Mouse (Mus musculus) adipocyte (in vitro differentiated cells): Measurements from ENCODE around the gene Ksr2.
"Not testable (repeated sequence)": the region's sequence is repeated elsewhere in the genome, so short reads cannot be mapped to it uniquely, and the experiment has no call there.

Experiments
- DNase-seq: peaks from one replicate; pipeline ENCODE4 v3.0.0-alpha.2; 2016; ENCODE audit warnings: low spot score

Ksr2 gene

DNA sequence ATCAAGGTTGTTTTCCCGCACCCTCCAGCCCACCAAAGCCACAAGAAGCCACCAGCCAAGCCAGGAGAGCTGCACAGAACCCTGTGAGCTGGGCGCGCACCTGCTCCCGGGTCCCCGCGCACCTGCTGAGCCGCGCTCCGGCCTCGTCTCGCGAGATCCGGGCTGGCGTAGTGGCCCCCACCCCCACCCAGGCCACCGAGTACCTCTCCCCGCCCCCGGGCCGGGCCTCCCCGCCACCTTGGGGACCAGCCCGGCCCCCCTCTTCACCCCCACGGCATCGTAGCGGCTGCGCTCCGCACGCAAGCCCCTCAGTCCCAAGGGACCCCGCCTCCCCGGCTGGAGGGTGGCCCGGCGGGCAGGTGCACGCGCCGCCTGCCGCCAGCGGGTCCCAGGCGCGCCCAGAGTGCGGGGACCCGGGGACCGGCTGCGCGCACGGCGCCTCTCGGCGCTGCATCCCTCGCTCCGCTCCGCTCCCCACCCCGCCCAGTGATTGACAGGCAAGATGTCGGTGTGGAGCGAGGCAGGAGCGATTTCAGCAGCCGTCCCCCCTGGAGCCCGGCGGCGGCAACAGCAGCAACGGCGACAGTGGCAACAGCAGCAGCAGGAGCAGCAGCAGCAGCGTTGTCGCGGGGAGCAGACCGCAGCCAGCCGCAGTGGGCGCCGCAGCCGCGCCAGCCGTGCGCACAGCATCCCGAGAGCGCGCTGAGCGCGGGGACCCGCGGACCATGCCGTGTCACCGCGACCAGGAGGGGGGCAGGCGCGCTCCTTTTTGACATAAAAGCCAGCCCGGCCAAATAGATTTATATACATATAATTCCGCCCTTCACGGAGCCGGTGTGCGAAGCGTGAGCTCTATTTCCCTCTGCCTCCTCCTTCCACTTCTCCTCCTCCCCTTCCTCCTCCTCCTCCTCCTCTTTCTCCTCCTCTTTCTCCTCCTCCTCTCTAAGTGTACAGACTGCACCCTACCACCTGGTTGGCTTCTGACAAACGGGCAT is at the start of gene Ksr2:
Gene Ksr2 (plus strand): TSS at position 494 of the 995 bp plus-strand sequence.
- DNase-seq: no peak

DNA sequence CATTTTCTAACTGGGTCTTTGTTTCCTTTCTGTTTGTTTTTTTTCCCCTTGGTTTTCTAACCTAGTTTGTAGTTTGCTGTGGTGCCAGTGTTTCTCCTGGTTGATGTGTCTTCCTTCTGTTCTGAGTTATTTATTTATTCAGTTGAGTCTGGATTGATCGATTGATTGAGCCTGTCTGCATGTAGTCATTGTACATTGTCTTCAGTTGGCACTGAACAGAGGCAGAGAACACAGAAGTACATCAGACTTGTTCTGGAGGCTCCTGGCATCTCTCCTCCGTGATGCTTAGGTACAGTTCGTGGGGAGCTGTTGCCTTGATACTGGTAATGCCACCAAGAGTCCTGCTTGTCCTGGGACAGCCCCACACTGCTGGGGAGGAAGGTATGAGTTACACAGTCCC is 49.0 kb upstream of the Ksr2 start:
- no peak for DNase-seq

DNA sequence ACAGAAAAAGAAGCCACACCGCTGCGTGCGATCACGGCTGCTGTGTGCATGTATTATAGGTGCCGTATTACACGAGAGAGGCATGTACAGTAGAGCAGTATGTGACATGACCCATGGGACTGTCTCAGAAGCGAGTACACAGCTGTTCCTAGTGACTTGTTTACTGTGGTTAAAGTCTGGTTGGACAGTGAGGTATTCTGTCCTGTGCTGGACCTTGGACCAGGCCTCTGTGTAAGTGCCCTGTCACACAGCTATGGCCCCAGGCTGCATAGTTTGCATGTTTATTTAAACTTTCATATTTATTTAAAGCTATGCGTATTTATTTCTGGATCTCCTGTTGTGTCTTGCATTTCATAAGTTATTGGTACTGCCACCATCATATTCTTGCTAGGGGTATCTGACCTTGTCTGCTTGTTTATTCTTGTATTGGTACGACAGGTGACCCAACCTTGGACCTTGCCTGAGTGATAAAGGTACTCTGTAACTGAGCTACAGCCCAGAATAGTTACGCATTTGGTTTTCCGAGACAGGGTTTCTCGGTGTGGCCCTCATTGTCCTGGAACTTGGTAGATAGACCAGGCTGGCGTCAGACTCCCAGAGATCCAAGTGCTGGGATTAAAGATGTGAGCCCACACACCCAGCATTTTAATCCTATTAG is 47.8 kb upstream of the Ksr2 start:
- no peak for DNase-seq

GRCm38 (mm10) chr5:117367206-117367605 is 46.6 kb upstream of the Ksr2 start:
- DNase-seq: no peak

DNA sequence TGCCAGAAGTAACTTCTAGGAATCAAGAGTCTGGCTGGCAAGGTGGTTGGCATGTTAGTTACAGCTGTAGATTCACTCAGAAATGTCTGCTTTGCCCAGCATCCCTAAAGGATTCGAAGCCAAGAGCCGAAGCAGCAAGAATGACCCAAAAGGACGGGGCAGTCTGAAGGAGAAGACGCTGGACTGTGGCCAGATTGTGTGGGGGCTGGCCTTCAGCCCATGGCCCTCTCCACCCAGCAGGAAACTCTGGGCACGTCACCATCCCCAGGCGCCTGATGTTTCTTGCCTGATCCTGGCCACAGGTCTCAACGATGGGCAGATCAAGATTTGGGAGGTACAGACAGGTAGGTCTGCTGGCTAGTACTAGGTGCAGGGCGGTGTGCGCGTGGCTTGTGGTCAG is 43.2 kb upstream of the Ksr2 start:
- no peak for DNase-seq

DNA sequence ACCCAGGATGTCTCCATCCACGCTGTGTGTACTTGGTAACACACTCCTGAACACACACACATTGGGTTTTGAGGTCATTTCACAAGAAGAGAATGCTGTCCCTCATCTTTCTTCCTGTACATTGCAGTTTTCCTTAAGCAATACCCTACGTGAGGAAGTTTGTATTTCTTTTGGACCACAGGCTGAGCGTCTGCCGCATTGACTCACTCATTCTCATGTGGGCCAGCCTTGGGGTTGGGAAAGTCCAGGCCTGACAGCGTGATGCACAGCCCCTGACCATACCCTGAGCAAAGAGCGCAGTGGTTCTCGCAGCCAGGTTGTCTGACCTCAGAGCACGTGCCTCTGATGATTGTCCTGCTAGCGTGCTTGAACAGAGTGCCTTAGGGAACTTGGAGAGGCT is 40.4 kb upstream of the Ksr2 start:
- DNase-seq: no peak

GRCm38 (mm10) chr5:117374372-117375049 is 39.3 kb upstream of the Ksr2 start:
- peak; percentile 17 for DNase-seq

- no peak for DNase-seq
These were observed 37.5 kb upstream of the Ksr2 start for GRCm38 (mm10) chr5:117376331-117376761.

- not testable (repeated sequence) for DNase-seq
These were observed 36.1 kb upstream of the Ksr2 start for GRCm38 (mm10) chr5:117377731-117378130.

- DNase-seq: no peak
These were observed 33.6 kb upstream of the Ksr2 start for GRCm38 (mm10) chr5:117380199-117380598.

DNA sequence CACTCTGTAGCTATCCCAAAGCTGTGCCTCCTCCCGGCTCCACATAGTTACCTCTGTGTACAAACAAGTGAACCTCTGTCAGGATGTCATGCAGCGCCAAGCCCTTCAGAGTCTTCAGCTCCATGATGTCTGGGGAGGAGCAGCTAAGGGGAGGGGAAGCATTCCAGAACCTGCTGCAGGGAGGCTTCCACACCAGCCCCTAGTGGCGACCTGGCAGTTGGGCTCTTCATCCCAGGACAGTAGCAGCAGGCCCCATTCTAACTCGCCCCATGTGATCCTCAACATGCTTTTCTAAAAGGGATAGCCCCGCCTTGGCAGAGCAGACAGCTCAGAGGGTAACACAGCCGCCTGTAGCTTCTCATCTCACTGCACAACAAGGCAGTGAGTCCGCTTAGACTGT is 32.0 kb upstream of the Ksr2 start:
- no peak for DNase-seq

DNA sequence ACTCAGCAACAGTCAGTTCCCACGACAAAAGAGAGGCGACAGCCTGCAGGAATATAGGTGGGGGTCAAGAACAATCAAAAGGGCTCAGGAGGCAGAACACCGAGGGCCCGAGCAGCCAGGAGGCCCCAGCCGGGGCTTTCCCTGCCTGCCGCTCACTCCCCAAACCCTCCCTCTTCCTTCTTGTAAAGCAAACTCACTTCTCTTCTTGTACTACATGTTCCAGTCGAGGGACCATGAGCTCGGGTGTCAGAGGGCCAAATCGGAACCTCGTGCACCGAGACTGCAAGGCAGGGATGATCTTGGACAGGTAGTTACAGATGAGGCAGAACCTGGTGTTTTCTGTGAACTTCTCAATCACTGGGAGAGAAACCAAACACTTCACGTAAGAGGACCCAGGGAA is 30.6 kb upstream of the Ksr2 start:
- no peak for DNase-seq

GRCm38 (mm10) chr5:117388296-117388751 is 25.5 kb upstream of the Ksr2 start:
- DNase-seq: peak; percentile 50

GRCm38 (mm10) chr5:117388877-117389276 is 24.9 kb upstream of the Ksr2 start, which contains the start of gene Rfc5:
Rfc5 (minus strand) TSS chr5:117389047.
- peak; percentile 92 for DNase-seq

- DNase-seq: no peak
These were observed 22.9 kb upstream of the Ksr2 start for GRCm38 (mm10) chr5:117390895-117391294.

GRCm38 (mm10) chr5:117395834-117396233 is 18.0 kb upstream of the Ksr2 start:
- no peak for DNase-seq

- no peak for DNase-seq
These were observed 17.2 kb upstream of the Ksr2 start for GRCm38 (mm10) chr5:117396596-117397014.

DNA sequence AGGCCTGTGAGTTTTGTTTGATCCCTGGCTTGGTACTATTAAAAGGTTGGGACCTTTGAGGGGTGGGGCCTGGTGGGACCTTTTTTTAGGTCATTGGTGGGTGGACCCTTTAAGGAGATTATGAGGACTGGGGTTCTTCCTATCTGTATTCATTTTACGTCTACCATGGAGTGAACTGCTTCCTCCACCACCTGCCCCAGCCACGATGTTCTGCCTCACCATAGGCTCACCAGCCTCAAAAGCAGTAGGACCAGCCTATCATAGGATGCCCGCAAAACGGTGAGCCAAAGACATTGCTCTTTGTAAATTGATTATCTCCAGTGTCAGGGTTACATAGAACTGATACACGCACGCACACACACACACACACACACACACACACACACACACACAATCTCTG is 16.4 kb upstream of the Ksr2 start:
- no peak for DNase-seq

DNA sequence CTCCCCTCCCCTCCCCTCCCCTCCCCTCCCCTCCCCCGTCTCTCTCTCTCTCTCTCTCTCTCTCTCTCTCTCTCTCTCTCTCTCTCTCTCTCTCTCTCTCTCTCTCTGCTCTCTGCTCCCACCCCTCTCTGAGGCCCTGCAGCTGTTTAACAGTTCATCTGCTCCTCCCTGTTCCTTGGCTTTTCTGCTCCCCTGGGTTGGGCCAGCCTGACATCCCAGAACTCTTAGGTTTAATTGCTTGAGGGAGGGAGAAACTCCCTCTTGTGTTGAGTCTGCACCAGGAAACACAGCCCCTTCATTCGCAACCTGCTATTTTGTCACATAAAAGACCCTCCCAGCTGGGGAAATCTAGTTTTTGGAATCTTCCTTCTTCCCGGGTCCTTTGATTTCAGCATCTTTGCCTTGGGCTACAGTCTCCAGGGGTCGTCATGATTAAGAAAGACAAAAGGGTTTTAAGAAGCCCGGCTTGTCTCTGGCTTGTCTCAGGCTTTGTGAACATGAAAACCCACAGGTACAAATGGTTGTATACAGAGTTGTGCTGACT is 15.7 kb upstream of the Ksr2 start:
- no peak for DNase-seq

- DNase-seq: no peak
These were observed 14.5 kb upstream of the Ksr2 start for GRCm38 (mm10) chr5:117399281-117399680.

GRCm38 (mm10) chr5:117403609-117404008 is 10.2 kb upstream of the Ksr2 start:
- no peak for DNase-seq

- not testable (repeated sequence) for DNase-seq
These were observed 9.1 kb upstream of the Ksr2 start for GRCm38 (mm10) chr5:117404671-117405070.
